Mouse (Mus musculus) forebrain, postnatal 0 days (tissue): ENCODE measurements around the gene Fam227b. TPM values are rescaled to one million over a fixed set of nuclear protein-coding genes. Genes with fewer than 3 reads are reported as not detected.

Experiments used
- ATAC-seq: fragments of 200-750 bp; cut with Nextera tagmentation; 2 replicates; pipeline ENCODE4 v1.8.0; 2017; ENCODE audit warnings: mild to moderate bottlenecking, moderate library complexity
- DNase-seq: peaks from one replicate; pipeline ENCODE4 v3.0.0-alpha.2; 2015
- H3K27ac ChIP-seq: fragments of 300-500 bp; sonication (generic); 2 replicates; pipeline ENCODE4 v1.5.1; 2014; ENCODE audit warnings: low read depth, mild to moderate bottlenecking, antibody characterized with exemption, low read length, moderate library complexity, mixed read lengths
- H3K27me3 ChIP-seq: fragments of 300-500 bp; sonication (generic); 2 replicates; pipeline ENCODE4 v1.6.1; 2014; ENCODE audit warnings: mild to moderate bottlenecking, low read length, mixed read lengths; ENCODE audit not compliant: insufficient read depth
- H3K36me3 ChIP-seq: fragments of 300-500 bp; sonication (generic); 2 replicates; pipeline ENCODE4 v1.6.1; 2014; ENCODE audit warnings: mild to moderate bottlenecking, moderate library complexity; ENCODE audit not compliant: insufficient read depth
- H3K4me1 ChIP-seq: fragments of 300-500 bp; sonication (generic); 2 replicates; pipeline ENCODE4 v1.6.1; 2014; ENCODE audit warnings: antibody characterized with exemption; ENCODE audit not compliant: insufficient read depth
- H3K4me2 ChIP-seq: fragments of 300-500 bp; sonication (generic); 2 replicates; pipeline ENCODE4 v1.6.1; 2014; ENCODE audit warnings: low read depth, mild to moderate bottlenecking, moderate library complexity
- H3K4me3 ChIP-seq: fragments of 300-500 bp; sonication (generic); 2 replicates; pipeline ENCODE4 v1.5.1; 2014; ENCODE audit warnings: low read depth, low read length, mixed read lengths
- H3K9ac ChIP-seq: fragments of 300-500 bp; sonication (generic); 2 replicates; pipeline ENCODE4 v1.6.1; 2014; ENCODE audit warnings: mild to moderate bottlenecking
- H3K9me3 ChIP-seq: fragments of 300-500 bp; sonication (generic); 2 replicates; pipeline ENCODE4 v1.6.1; 2016; ENCODE audit warnings: low read length
- CTCF ChIP-seq: sonication (generic); IDR thresholded peaks from 2 replicates; pipeline ENCODE4 v1.5.1; 2016; ENCODE audit warnings: antibody characterized with exemption, control low read depth, low read depth
- WGBS: fragments of 180-500 bp; shearing (Covaris S2); extraction: QIAGEN DNeasy Blood & Tissue Kit; methylation state at CpG from one replicate; pipeline ENCODE4 v1.1.7; 2014; 5-methylcytosine and 5-hydroxymethylcytosine counted together
- polyA plus RNA-seq: library from polyadenylated mRNA; unstranded; fragments of >200 nt; fragmentation: Nextera tagmentation; extraction: Ambion mirVana; gene quantifications from 2 replicates; pipeline ENCODE4 v1.2.1, GENCODE M21; 2015
- total RNA-seq: library from RNA; depleted of rRNA; stranded (reverse); fragments of >200 nt; gene quantifications from 2 replicates; pipeline ENCODE4 v1.2.3, GENCODE M21; 2014

Gene Fam227b
- total and polyA plus RNA-seq, 2 experiments from 2014 or later: not detected

DNA sequence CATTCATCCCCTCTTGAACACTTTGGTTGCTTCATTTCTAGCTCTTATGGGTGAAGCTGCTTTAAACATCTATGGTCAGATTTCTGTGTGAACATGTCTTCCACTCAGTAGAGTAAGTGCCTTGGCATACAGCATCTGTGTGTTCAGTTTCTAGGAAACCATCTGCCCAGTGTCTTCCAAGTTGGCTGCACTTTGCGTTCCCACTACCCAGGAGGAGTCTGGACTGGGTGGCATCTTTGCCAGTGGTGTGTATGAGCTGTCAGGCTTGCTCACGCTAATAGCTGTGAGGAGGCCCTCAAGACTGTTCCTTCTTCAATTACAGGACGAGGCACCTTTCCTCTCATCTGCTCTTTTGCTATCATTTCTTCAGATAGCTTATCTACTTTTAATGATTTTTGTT is 67.5 kb downstream of the Fam227b start:
- no peak overlapping the region for H3K27ac ChIP-seq
- no peaks in the 10 kb centered on the region for H3K4me1 ChIP-seq
- no peak overlapping the region for H3K4me3 ChIP-seq
- ATAC-seq: no peak
- H3K27me3 ChIP-seq: no peaks in the 10 kb centered on the region
- H3K36me3 ChIP-seq: no peaks in the 10 kb centered on the region
- 72% methylated on average over 3 of the region's 3 CpGs for WGBS
- no peaks in the 10 kb centered on the region for H3K9me3 ChIP-seq
- TF ChIP-seq CTCF: no peak
- no peak for DNase-seq
- H3K9ac ChIP-seq: no peak overlapping the region
- H3K4me2 ChIP-seq: no peak overlapping the region

DNA sequence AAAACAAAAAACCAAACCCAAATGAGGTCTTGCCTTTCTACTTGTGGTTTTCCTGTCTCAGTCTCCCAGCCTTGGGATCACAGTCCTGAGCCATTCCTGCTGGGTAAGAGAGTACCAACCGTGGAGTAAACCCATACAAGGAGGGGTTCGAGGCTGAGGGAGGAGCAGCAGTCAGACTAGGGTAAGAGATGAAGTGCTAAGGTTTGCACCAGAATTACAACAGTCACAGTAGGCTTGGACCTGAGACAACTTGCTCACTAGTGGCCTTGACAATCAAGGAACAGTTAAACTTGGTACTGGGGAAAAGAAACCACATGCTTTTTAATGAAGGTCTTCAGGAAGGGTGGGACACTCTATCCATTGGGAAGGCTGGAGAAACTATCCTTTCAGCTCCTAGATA is 72.7 kb downstream of the Fam227b start:
- H3K27me3 ChIP-seq: no peaks in the 10 kb centered on the region
- no peak overlapping the region for H3K4me3 ChIP-seq
- DNase-seq: no peak
- TF ChIP-seq CTCF: no peak
- no peak overlapping the region for H3K4me2 ChIP-seq
- no peak for ATAC-seq
- 79% methylated on average over 2 of the region's 2 CpGs for WGBS
- no peak overlapping the region for H3K27ac ChIP-seq
- H3K9me3 ChIP-seq: no peaks in the 10 kb centered on the region
- no peaks in the 10 kb centered on the region for H3K36me3 ChIP-seq
- no peak overlapping the region for H3K9ac ChIP-seq
- H3K4me1 ChIP-seq: no peaks in the 10 kb centered on the region

DNA sequence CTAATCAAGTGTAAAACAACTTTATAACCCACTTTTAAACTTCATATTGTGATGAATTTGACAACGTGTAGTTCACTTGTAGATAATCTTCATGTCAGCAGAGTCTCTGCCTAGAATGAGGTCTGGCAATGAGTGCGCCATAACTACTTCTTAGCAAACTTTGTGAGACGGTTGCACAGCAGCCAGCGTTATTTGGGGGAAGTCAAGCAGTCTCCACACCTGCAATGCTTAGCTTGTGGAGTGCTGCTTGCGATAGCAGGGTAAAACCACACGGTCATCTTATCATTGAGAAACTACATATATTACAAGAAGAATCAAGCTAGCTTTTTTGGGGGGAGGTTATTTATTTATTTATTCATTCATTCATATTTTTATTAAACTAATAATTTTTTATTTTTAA is 75.3 kb downstream of the Fam227b start:
- Histone ChIP-seq H3K9me3 (no peaks in the 10 kb centered on the region), H3K9ac (no peak overlapping the region), H3K4me3 (no peak overlapping the region), H3K4me2 (no peak overlapping the region), H3K36me3 (no peaks in the 10 kb centered on the region), H3K27ac (no peak overlapping the region), H3K27me3 (no peaks in the 10 kb centered on the region), H3K4me1 (no peaks in the 10 kb centered on the region)
- no peak for ATAC-seq
- no peak for TF ChIP-seq CTCF
- WGBS: 95% methylated on average over 6 of the region's 6 CpGs
- no peak for DNase-seq

DNA sequence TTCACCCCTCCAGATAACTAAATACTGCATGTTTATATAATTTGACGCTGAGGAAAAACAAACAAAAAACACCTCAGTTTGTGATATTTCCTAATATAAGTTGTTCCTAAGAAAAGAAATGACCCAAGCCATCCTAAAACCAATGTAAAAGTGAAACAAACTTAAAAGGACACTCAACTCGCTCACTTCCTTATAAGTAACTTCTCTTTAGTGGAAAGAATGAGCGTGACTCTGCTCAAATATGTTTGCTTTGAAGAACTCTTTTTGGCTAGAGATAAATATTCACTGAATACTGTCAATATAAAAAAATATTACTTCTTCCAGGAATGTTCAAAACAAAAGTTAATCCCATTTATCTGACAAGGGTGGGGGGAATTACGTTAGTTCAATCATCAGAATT is 78.1 kb downstream of the Fam227b start:
- no peak for ATAC-seq
- Histone ChIP-seq H3K27ac (no peak overlapping the region), H3K27me3 (no peaks in the 10 kb centered on the region), H3K36me3 (no peaks in the 10 kb centered on the region), H3K4me2 (no peak overlapping the region), H3K9ac (no peak overlapping the region), H3K4me1 (no peaks in the 10 kb centered on the region), H3K4me3 (no peak overlapping the region), H3K9me3 (no peaks in the 10 kb centered on the region)
- no peak for DNase-seq
- 92% methylated on average over 4 of the region's 4 CpGs for WGBS
- no peak for TF ChIP-seq CTCF

DNA sequence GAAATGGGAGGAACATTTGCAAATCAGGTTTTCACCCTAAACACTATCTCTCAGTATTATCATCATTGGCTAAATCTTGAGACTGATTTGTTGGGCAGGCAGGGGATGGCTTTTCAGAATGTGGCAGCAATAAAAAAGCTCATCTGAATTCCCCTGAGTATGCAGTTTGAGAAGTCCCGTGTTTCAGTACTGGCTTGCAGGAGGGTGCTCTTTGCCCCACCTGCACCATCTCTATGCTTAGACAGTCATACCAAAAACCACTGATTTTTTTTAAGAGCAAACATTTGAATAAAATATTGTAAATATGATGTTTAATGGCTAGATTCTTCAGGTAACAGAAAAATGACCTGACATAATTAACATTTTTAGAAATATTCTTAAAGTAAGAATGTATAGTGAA is 82.1 kb downstream of the Fam227b start:
- Histone ChIP-seq H3K27ac (no peak overlapping the region), H3K27me3 (no peaks in the 10 kb centered on the region), H3K36me3 (no peaks in the 10 kb centered on the region), H3K4me2 (no peak overlapping the region), H3K9ac (no peak overlapping the region), H3K4me3 (no peak overlapping the region), H3K4me1 (no peaks in the 10 kb centered on the region), H3K9me3 (no peaks in the 10 kb centered on the region)
- TF ChIP-seq CTCF: no peak
- 73% methylated on average over 1 of the region's 1 CpGs for WGBS
- no peak for ATAC-seq
- DNase-seq: no peak

DNA sequence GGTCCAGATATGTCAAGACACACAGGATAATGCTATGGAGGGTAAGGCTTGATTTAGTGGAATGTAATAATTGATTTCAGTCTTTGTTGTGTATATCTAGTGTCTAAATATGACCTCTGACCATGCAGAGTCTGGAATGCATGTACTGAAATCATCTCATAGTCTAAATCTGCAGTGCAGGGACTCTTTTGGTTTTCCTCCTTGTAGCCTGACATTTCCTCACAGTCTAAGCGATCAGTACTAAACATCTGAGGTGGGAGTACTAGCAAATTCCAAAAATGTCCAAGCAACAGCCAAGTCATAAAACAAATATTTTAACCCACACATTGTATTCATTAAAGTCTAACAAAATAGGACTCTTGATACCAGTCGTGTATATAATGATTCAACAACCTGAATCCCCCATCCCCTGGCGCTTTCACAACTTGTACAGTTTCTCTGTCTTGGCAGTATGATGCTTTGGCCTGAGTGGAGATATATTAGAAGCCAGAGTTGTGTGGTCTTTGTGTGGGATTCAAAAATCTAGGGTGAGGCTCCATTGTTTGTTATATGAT is 86.4 kb downstream of the Fam227b start:
- DNase-seq (no peak), ATAC-seq (no peak)
- Histone ChIP-seq H3K9ac (no peak overlapping the region), H3K4me2 (no peak overlapping the region), H3K4me3 (no peak overlapping the region), H3K27me3 (no peaks in the 10 kb centered on the region), H3K27ac (no peak overlapping the region), H3K9me3 (no peaks in the 10 kb centered on the region), H3K4me1 (no peaks in the 10 kb centered on the region), H3K36me3 (no peaks in the 10 kb centered on the region)
- WGBS: 94% methylated on average over 3 of the region's 3 CpGs
- TF ChIP-seq CTCF: no peak

DNA sequence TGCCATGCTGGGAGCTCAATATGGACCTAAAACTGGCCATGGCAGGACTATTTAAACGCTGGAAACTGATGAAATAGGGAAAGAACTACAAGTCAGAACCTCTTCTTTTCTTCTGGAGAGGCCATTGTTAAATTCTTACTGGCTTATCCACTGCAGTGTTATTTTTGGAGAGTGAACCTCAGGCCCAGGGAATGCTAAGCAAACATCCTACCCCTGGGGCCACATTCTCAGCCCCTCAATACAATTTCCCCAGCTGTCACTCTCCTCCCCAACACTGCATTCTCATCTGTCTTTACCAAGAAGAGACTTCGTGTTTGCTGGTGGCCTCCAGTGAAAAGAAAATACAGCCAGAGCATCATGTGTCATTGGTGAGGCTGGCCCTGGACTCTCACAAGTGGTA is 87.0 kb downstream of the Fam227b start:
- ATAC-seq: no peak
- H3K4me3 ChIP-seq: no peak overlapping the region
- H3K36me3 ChIP-seq: no peaks in the 10 kb centered on the region
- H3K9ac ChIP-seq: no peak overlapping the region
- no peak for DNase-seq
- H3K4me1 ChIP-seq: no peaks in the 10 kb centered on the region
- 65% methylated on average over 2 of the region's 2 CpGs for WGBS
- H3K9me3 ChIP-seq: no peaks in the 10 kb centered on the region
- H3K27me3 ChIP-seq: no peaks in the 10 kb centered on the region
- no peak for TF ChIP-seq CTCF
- no peak overlapping the region for H3K4me2 ChIP-seq
- H3K27ac ChIP-seq: no peak overlapping the region

DNA sequence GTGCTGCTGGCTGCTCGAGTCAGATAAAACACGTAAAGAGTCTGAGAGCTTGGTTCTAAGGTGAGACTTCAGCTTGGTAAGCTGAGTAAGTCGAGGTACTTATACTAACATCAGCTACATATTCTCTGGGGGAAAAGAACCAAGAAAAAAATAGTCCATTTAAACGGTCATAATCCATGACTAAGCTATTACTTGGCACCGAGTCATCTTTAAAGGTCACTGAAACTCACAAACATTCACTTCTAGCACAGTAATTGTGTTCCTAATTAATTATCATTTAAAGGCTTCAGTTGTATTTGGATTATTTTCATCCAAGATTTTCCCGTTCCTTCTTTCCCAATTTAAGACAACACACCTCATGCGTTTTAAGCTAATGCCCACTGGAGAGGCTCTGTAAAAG is 88.9 kb downstream of the Fam227b start:
- H3K4me2 ChIP-seq: no peak overlapping the region
- no peaks in the 10 kb centered on the region for H3K4me1 ChIP-seq
- no peaks in the 10 kb centered on the region for H3K36me3 ChIP-seq
- DNase-seq (no peak), ATAC-seq (no peak)
- H3K9ac ChIP-seq: no peak overlapping the region
- no peak overlapping the region for H3K4me3 ChIP-seq
- no peaks in the 10 kb centered on the region for H3K27me3 ChIP-seq
- no peaks in the 10 kb centered on the region for H3K9me3 ChIP-seq
- no peak overlapping the region for H3K27ac ChIP-seq
- WGBS: 77% methylated on average over 7 of the region's 7 CpGs
- TF ChIP-seq CTCF: no peak
